Mouse (Mus musculus) CH12.LX (cell line): Measurements from ENCODE around the gene Prom2. TPM values are rescaled to one million over a fixed set of nuclear protein-coding genes. Genes with fewer than 3 reads are reported as not detected.

ENCODE experiments used
- DNase-seq: peaks from one replicate; pipeline ENCODE4 v3.0.0-alpha.2; 2013; ENCODE audit errors: extremely low read depth
- H3K27ac ChIP-seq: 2 replicates; pipeline ENCODE4 v1.5.1; 2012; ENCODE audit warnings: low read depth, mild to moderate bottlenecking, control low read depth, moderate library complexity; ENCODE audit not compliant: insufficient read depth
- H3K27me3 ChIP-seq: replicated peaks from 2 replicates; pipeline ENCODE3; 2012; ENCODE audit warnings: inconsistent platforms
- H3K36me3 ChIP-seq, 2 experiments: replicated peaks in 1 of 2; 2 replicates each; pipeline versions ENCODE3 to v1.6.1; 2012; ENCODE audit warnings: inconsistent platforms in 1 of 2, low read length in 1 of 2, mild to moderate bottlenecking in 1 of 2, mixed read lengths in 1 of 2, moderate library complexity in 1 of 2; ENCODE audit not compliant: control insufficient read depth in 1 of 2, insufficient read depth in 1 of 2
- H3K4me1 ChIP-seq, 2 experiments: 2 replicates each; pipeline ENCODE4 v1.6.1; 2012; ENCODE audit warnings: inconsistent platforms in 1 of 2, moderate library complexity in 1 of 2; ENCODE audit not compliant: insufficient read depth in 2 of 2, control insufficient read depth in 1 of 2
- H3K4me2 ChIP-seq: 2 replicates; pipeline ENCODE4 v1.6.1; 2012; ENCODE audit warnings: low read depth, mild to moderate bottlenecking, control low read depth; ENCODE audit not compliant: poor library complexity, insufficient read depth, severe bottlenecking
- H3K4me3 ChIP-seq, 3 experiments: fragments of 150-350 bp in 1 of 3; sonication (generic) in 1 of 3; replicated peaks in 1 of 3; 2 replicates each; pipeline versions ENCODE3 to v1.5.1; 2011 to 2012; ENCODE audit warnings: low read depth in 2 of 3, low read length in 2 of 3, mild to moderate bottlenecking in 2 of 3, moderate library complexity in 2 of 3, control low read depth in 1 of 3, improper control_type of control experiment in 1 of 3, inconsistent platforms in 1 of 3, mixed read lengths in 1 of 3; ENCODE audit not compliant: poor library complexity in 1 of 3
- H3K79me2 ChIP-seq: replicated peaks from 2 replicates; pipeline ENCODE4 v1.6.1; 2012; ENCODE audit warnings: mild to moderate bottlenecking, moderate library complexity; ENCODE audit not compliant: control insufficient read depth, poor library complexity, insufficient read depth, severe bottlenecking; ENCODE audit errors: extremely low read depth
- H3K9ac ChIP-seq: 2 replicates; pipeline ENCODE4 v1.6.1; 2012; ENCODE audit warnings: low read depth, mild to moderate bottlenecking, control low read depth, moderate library complexity; ENCODE audit not compliant: insufficient read depth
- H3K9me3 ChIP-seq: replicated peaks from 2 replicates; pipeline ENCODE3; 2012; ENCODE audit warnings: low read length, inconsistent platforms, mixed read lengths
- BHLHE40 ChIP-seq: IDR thresholded peaks from 2 replicates; pipeline ENCODE4 v1.6.1; 2011; ENCODE audit warnings: mild to moderate bottlenecking, low read depth, low read length, improper control_type of control experiment
- CHD1 ChIP-seq: IDR thresholded peaks from 2 replicates; pipeline ENCODE4 v1.6.1; 2012; ENCODE audit warnings: low read depth, low read length, improper control_type of control experiment, inconsistent platforms
- CHD2 ChIP-seq: IDR thresholded peaks from 2 replicates; pipeline ENCODE4 v1.6.1; 2011; ENCODE audit warnings: low read length, improper control_type of control experiment
- CTCF ChIP-seq, 2 experiments: IDR thresholded peaks in 1 of 2; conservative IDR thresholded peaks in 1 of 2; 2 replicates each; pipeline ENCODE4 v1.5.1; 2011 to 2012; ENCODE audit warnings: low read depth in 2 of 2, low read length in 2 of 2, improper control_type of control experiment in 1 of 2, inconsistent platforms in 1 of 2, mild to moderate bottlenecking in 1 of 2, moderate library complexity in 1 of 2
- E2F4 ChIP-seq: IDR thresholded peaks from 2 replicates; pipeline ENCODE4 v1.6.1; 2011; ENCODE audit warnings: low read depth, low read length, improper control_type of control experiment; ENCODE audit not compliant: insufficient replicate concordance
- EP300 ChIP-seq: IDR thresholded peaks from 2 replicates; pipeline ENCODE4 v1.6.1; 2011; ENCODE audit warnings: low read length, improper control_type of control experiment
- ETS1 ChIP-seq: conservative IDR thresholded peaks from 2 replicates; pipeline ENCODE4 v1.6.1; 2012; ENCODE audit warnings: low read depth, mild to moderate bottlenecking, inconsistent platforms, low read length, improper control_type of control experiment, moderate library complexity
- GABPA ChIP-seq: IDR thresholded peaks from 2 replicates; pipeline ENCODE4 v1.6.1; 2012; ENCODE audit warnings: low read depth, low read length, improper control_type of control experiment, inconsistent platforms; ENCODE audit not compliant: insufficient replicate concordance
- HCFC1 ChIP-seq: IDR thresholded peaks from 2 replicates; pipeline ENCODE4 v1.6.1; 2012; ENCODE audit warnings: low read depth, mild to moderate bottlenecking, inconsistent platforms, low read length, improper control_type of control experiment
- IRF4 ChIP-seq: IDR thresholded peaks from 2 replicates; pipeline ENCODE4 v1.6.1; 2014; ENCODE audit warnings: low read depth, mild to moderate bottlenecking, inconsistent platforms, low read length, improper control_type of control experiment
- JUN ChIP-seq: IDR thresholded peaks from 2 replicates; pipeline ENCODE4 v1.6.1; 2011; ENCODE audit warnings: low read depth, mild to moderate bottlenecking, low read length, improper control_type of control experiment, moderate library complexity; ENCODE audit not compliant: insufficient read depth
- JUND ChIP-seq: conservative IDR thresholded peaks from 2 replicates; pipeline ENCODE4 v1.6.1; 2011; ENCODE audit warnings: low read depth, low read length, improper control_type of control experiment
- MAX ChIP-seq: IDR thresholded peaks from 2 replicates; pipeline ENCODE4 v1.6.1; 2011; ENCODE audit warnings: low read length, improper control_type of control experiment
- NELFE ChIP-seq: IDR thresholded peaks from 2 replicates; pipeline ENCODE4 v1.6.1; 2011; ENCODE audit warnings: low read depth, low read length, improper control_type of control experiment
- NRF1 ChIP-seq: IDR thresholded peaks from 2 replicates; pipeline ENCODE4 v1.6.1; 2014; ENCODE audit warnings: low read depth, mild to moderate bottlenecking, inconsistent platforms, low read length, improper control_type of control experiment, moderate library complexity
- POLR2A ChIP-seq: IDR thresholded peaks from 2 replicates; pipeline ENCODE4 v1.6.1; 2011; ENCODE audit warnings: low read depth, mild to moderate bottlenecking, improper control_type of control experiment, low read length
- RAD21 ChIP-seq: IDR thresholded peaks from 2 replicates; pipeline ENCODE4 v1.6.1; 2011; ENCODE audit warnings: low read depth, mild to moderate bottlenecking, low read length, improper control_type of control experiment, moderate library complexity
- SMC3 ChIP-seq: IDR thresholded peaks from 2 replicates; pipeline ENCODE4 v1.6.1; 2011; ENCODE audit warnings: low read depth, low read length, improper control_type of control experiment
- TBP ChIP-seq: conservative IDR thresholded peaks from 2 replicates; pipeline ENCODE4 v1.6.1; 2011; ENCODE audit warnings: low read depth, low read length, improper control_type of control experiment
- UBTF ChIP-seq: IDR thresholded peaks from 2 replicates; pipeline ENCODE4 v1.6.1; 2012; ENCODE audit warnings: low read depth, mild to moderate bottlenecking, inconsistent platforms, low read length, improper control_type of control experiment, moderate library complexity
- USF2 ChIP-seq: conservative IDR thresholded peaks from 2 replicates; pipeline ENCODE4 v1.6.1; 2011; ENCODE audit warnings: low read depth, low read length, improper control_type of control experiment
- ZC3H11A ChIP-seq: IDR thresholded peaks from 2 replicates; pipeline ENCODE4 v1.6.1; 2012; ENCODE audit warnings: low read depth, mild to moderate bottlenecking, inconsistent platforms, low read length, improper control_type of control experiment
- ZKSCAN1 ChIP-seq: IDR thresholded peaks from 2 replicates; pipeline ENCODE4 v1.6.1; 2012; ENCODE audit warnings: low read depth, inconsistent platforms, low read length, improper control_type of control experiment, borderline replicate concordance
- ZNF384 ChIP-seq: IDR thresholded peaks from 2 replicates; pipeline ENCODE4 v1.6.1; 2012; ENCODE audit warnings: low read depth, low read length, improper control_type of control experiment, inconsistent platforms
- dilution Hi-C: fragments of 300-500 bp; cut with MboI; formaldehyde crosslinking; loops from 2 replicates; pipeline ENCODE4 v1.14.3; 2020; ENCODE audit warnings: low sequenced_read_pairs; ENCODE audit not compliant: extremely low pct_unique_long_range_greater_than_20kb, extremely low pct_ligation_motif_present
- in situ Hi-C: fragments of 300-500 bp; cut with MboI; formaldehyde crosslinking; loops from 3 replicates; pipeline ENCODE4 v1.14.3; 2019; ENCODE audit warnings: low sequenced_read_pairs, low pct_ligation_motif_present, low pct_unique_long_range_greater_than_20kb, mixed read lengths
- polyA plus RNA-seq: library from polyadenylated mRNA; unstranded; fragments of >175 nt; gene quantifications from 2 replicates; pipeline ENCODE4 v1.2.1, GENCODE M21; 2012; ENCODE audit warnings: low read depth; ENCODE audit not compliant: insufficient read length
- total RNA-seq, 2 experiments: library from RNA; depleted of rRNA; stranded (reverse); fragments of 300-350 nt in 1 of 2; fragments of >200 nt in 1 of 2; gene quantifications; 2 replicates each; pipeline ENCODE4 v1.2.3; 2012 to 2014

Prom2 gene
- not detected in 2 replicates for total RNA-seq (2012; rRNA removed)
- total RNA-seq (2014; rRNA removed), result not detected in 2 replicates
- polyA plus RNA-seq, result not detected in 2 replicates

DNA sequence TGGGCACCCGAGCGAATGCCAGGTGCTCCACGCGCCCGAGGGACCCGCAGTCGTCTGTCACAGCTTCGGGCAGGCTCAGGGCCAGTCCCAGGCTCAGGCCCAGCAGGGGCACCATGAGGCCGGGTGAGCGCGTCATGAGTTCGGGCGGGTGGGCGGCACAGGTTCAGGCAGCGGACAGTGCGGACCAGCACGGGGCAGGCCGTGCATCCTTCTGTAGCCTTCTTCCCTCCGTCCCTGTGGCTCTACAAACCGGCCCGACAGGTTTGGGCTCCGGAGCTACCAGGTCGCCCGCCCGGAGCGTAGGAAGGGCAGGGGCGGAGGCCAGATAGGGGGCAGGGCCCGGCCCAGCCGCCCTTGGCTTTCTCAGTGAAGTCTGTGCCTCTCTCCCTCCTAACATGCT, at the start of gene Prom2:
Gene Prom2, minus strand, starts transcription at position 283 of the 400 bp plus-strand sequence.
- no peak for TF ChIP-seq NELFE
- no peak for TF ChIP-seq ZKSCAN1
- no peak for TF ChIP-seq USF2
- no peak for TF ChIP-seq UBTF
- no peak for TF ChIP-seq POLR2A
- TF ChIP-seq GABPA, result no peak
- no peak for TF ChIP-seq CHD2
- no peak for TF ChIP-seq EP300
- no peak for TF ChIP-seq JUN
- DNase-seq, result no peak
- H3K27me3 ChIP-seq, result peaks cover 97% of the 10 kb centered on the region
- H3K9ac ChIP-seq, result no peak within 1 kb of the TSS
- in situ Hi-C loops (no loop called here), dilution Hi-C loops (no loop called here)
- H3K27ac ChIP-seq, result no peak within 1 kb of the TSS
- no peak within 1 kb of the TSS for H3K4me3 ChIP-seq
- no peak within 1 kb of the TSS for H3K4me2 ChIP-seq
- H3K79me2 ChIP-seq, result no peaks in the 10 kb centered on the region
- no peaks in the 10 kb centered on the region for H3K36me3 ChIP-seq
- no peaks in the 10 kb centered on the region for H3K9me3 ChIP-seq
- no peaks in the 10 kb centered on the region for H3K4me1 ChIP-seq

DNA sequence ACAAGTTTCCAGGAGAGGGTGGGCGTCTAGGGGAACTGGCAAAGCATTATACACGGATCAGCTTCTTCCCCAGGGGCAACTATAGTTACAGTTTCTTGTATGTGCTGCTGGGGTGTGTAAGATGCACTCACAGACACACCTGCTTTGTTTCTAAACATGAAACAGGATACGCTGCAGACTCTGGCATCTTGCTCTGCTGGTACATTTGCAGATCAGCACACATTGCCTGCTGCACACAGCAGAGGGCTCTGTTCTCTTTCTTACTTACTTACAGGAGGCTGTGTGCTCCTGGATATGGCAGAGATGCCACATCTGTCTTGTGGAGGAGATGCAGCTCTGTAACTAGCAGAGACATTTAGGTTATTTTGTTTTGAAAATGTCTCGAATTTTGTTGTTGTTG, 49.6 kb upstream of the Prom2 start:
- peak overlapping the region; percentile 72 for H3K4me2 ChIP-seq
- H3K36me3 ChIP-seq, result peaks cover 30 to 45% of the 10 kb centered on the region in 2 experiments
- H3K9me3 ChIP-seq, result no peaks in the 10 kb centered on the region
- in situ Hi-C loops, result no loop called here
- H3K9ac ChIP-seq, result peak overlapping the region; percentile 41
- dilution Hi-C loops, result no loop called here
- H3K27me3 ChIP-seq, result no peaks in the 10 kb centered on the region
- H3K4me1 ChIP-seq, result peaks cover 2 to 36% of the 10 kb centered on the region in 2 experiments; a peak in 2 of 4 replicates
- no peak overlapping the region; the same call in 1 of the 2 replicates for H3K27ac ChIP-seq
- H3K4me3 ChIP-seq, result peak overlapping the region; percentile 71 to 89 (median 71)
- peak; percentile 38 for DNase-seq
- H3K79me2 ChIP-seq, result peaks cover 35% of the 10 kb centered on the region
- peak in 1 of 2 experiments; percentile 60; a peak in 2 of 4 replicates for TF ChIP-seq CTCF (conservative IDR thresholded peaks at IDR 0.05 in 1 of 2, IDR thresholded peaks at IDR 0.05 in 1 of 2; ENCODE audit: low read depth in 2 of 2, low read length in 2 of 2)
- TF ChIP-seq SMC3, result peak; percentile 42
- no peak for TF ChIP-seq JUND
- TF ChIP-seq RAD21, result peak; percentile 35
- TF ChIP-seq ZC3H11A, result no peak
- TF ChIP-seq GABPA, result no peak
- TF ChIP-seq, all 38 proteins: peak for 3

DNA sequence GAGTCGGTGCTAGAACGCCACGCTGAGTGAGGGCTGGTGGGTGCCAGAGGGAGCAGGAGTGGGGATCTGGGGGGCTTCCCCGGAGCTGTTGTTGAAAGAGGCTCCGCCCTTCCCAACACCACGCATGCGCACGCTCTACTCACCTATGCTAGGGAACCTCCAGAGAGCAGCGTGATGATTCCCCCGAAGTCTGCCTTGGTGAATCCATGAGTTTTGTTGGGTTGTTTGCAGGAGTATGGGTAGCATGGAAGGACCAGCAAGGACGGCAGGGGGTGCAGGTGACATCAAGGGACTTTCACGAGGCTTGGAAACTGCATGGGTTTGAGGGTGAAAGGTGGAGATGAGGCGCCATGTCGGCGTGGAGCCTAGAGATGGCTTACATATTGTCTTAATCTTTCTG, 48.9 kb upstream of the Prom2 start:
- no peaks in the 10 kb centered on the region for H3K9me3 ChIP-seq
- H3K4me1 ChIP-seq, result peaks cover 2 to 37% of the 10 kb centered on the region in 2 experiments; a peak in 2 of 4 replicates
- in situ Hi-C loops (no loop called here), dilution Hi-C loops (no loop called here)
- peak overlapping the region; percentile 72 for H3K4me2 ChIP-seq
- peak overlapping the region; percentile 41 for H3K9ac ChIP-seq
- peak overlapping the region; percentile 71 to 89 (median 71) for H3K4me3 ChIP-seq
- H3K79me2 ChIP-seq, result peaks cover 35% of the 10 kb centered on the region
- peak; percentile 82 for DNase-seq
- H3K36me3 ChIP-seq, result peaks cover 25 to 38% of the 10 kb centered on the region in 2 experiments
- H3K27ac ChIP-seq, result peak overlapping the region; percentile 18; the same call in 1 of the 2 replicates
- no peaks in the 10 kb centered on the region for H3K27me3 ChIP-seq
- TF ChIP-seq E2F4 (no peak), CHD2 (no peak), MAX (peak; percentile 55; the same call in 1 of the 2 replicates), USF2 (no peak), IRF4 (no peak), TBP (peak; percentile 61; the same call in 1 of the 2 replicates), ZC3H11A (no peak), BHLHE40 (no peak), CHD1 (peak; percentile 94; the same call in 1 of the 2 replicates), POLR2A (peak; percentile 75), ZNF384 (no peak), ETS1 (no peak), GABPA (no peak), JUND (no peak), HCFC1 (no peak), JUN (no peak), UBTF (no peak), SMC3 (no peak), NRF1 (peak; percentile 97)
